ENCODE assay signal across 8 mouse cellular contexts in genomic region chr7:101450422-101451401, GRCm38 (mm10). TPM values are rescaled to one million over a fixed set of nuclear protein-coding genes. Genes with fewer than 3 reads are reported as not detected.
DNase-seq lines count a peak whose midpoint lies in the region; ATAC-seq and TF ChIP-seq lines count a peak whose summit lies in the region.

No protein-coding gene starts in this region.

- no peaks in the 10 kb centered on the region for H3K36me3 ChIP-seq in embryonic facial prominence, embryonic 15.5 days
- H3K36me3 ChIP-seq in heart, embryonic 11.5 days (ENCODE audit: control insufficient read depth, insufficient read depth, low read length) = no peaks in the 10 kb centered on the region
- H3K36me3 ChIP-seq in kidney, embryonic 15.5 days = no peaks in the 10 kb centered on the region

- peak; percentile 95 to 96 for DNase-seq in B cell, adult 2 months
- DNase-seq in liver = peak; percentile 80
- DNase-seq in monocyte, adult 2 months (ENCODE audit: low read depth in 1 of 2, low spot score in 2 of 2) = peak; percentile 67 to 87
- peak; percentile 78 for DNase-seq in spleen, postnatal 36 days (ENCODE audit: low spot score in 2 of 2)

- peaks cover 37% of the 10 kb centered on the region for H3K27me3 ChIP-seq in embryonic facial prominence, embryonic 15.5 days
- peaks cover 39% of the 10 kb centered on the region for H3K27me3 ChIP-seq in heart, embryonic 11.5 days (ENCODE audit: control insufficient read depth, insufficient read depth, low read length)
- peaks cover 25% of the 10 kb centered on the region for H3K27me3 ChIP-seq in kidney, embryonic 15.5 days

- peak; percentile 76 for ATAC-seq in embryonic facial prominence, embryonic 15.5 days (ENCODE audit: insufficient number of reproducible peaks, low FRiP score, low TSS enrichment, low read depth)
- ATAC-seq in heart, embryonic 11.5 days (replicated peaks; ENCODE audit: insufficient number of reproducible peaks, low FRiP score, low TSS enrichment) = peak; percentile 56
- ATAC-seq in kidney, embryonic 15.5 days (replicated peaks; ENCODE audit: low FRiP score) = peak; percentile 88

- peak overlapping the region; percentile 67 for H3K4me3 ChIP-seq in bone marrow macrophage, adult 2 months (ENCODE audit: insufficient read depth, low read length)
- H3K4me3 ChIP-seq in embryonic facial prominence, embryonic 15.5 days (replicated peaks) = peak overlapping the region; percentile 56
- H3K4me3 ChIP-seq in heart, embryonic 11.5 days (ENCODE audit: low read depth, low read length) = peak overlapping the region; percentile 57
- peak overlapping the region; percentile 54 for H3K4me3 ChIP-seq in kidney, embryonic 15.5 days (replicated peaks)

- TF ChIP-seq POLR2A in bone marrow macrophage, adult 2 months (IDR thresholded peaks at IDR 0.05; ENCODE audit: borderline replicate concordance, low read depth, low read length) = no peak

- no peaks in the 10 kb centered on the region for H3K9me3 ChIP-seq in embryonic facial prominence, embryonic 15.5 days (replicated peaks)
- H3K9me3 ChIP-seq in heart, embryonic 11.5 days (replicated peaks; ENCODE audit: control insufficient read depth, low read length) = no peaks in the 10 kb centered on the region
- no peaks in the 10 kb centered on the region for H3K9me3 ChIP-seq in kidney, embryonic 15.5 days (replicated peaks)

- H3K27ac ChIP-seq in bone marrow macrophage, adult 2 months (ENCODE audit: insufficient read depth, low read depth, low read length) = no peak overlapping the region
- no peak overlapping the region for H3K27ac ChIP-seq in embryonic facial prominence, embryonic 15.5 days (replicated peaks)
- H3K27ac ChIP-seq in heart, embryonic 11.5 days (ENCODE audit: low read depth, low read length) = no peak overlapping the region
- H3K27ac ChIP-seq in kidney, embryonic 15.5 days = no peak overlapping the region

- H3K4me2 ChIP-seq in embryonic facial prominence, embryonic 15.5 days (replicated peaks) = peak overlapping the region; percentile 96
- H3K4me2 ChIP-seq in heart, embryonic 11.5 days = peak overlapping the region; percentile 97
- peak overlapping the region; percentile 94 for H3K4me2 ChIP-seq in kidney, embryonic 15.5 days

- under 1% methylated on average over 61 of the region's 68 CpGs for WGBS in embryonic facial prominence, embryonic 15.5 days
- under 1% methylated on average over 66 of the region's 68 CpGs for WGBS in heart, embryonic 11.5 days (ENCODE audit: insufficient replicate concordance)
- WGBS in kidney, embryonic 15.5 days = under 1% methylated on average over 50 of the region's 68 CpGs

- peaks cover 19% of the 10 kb centered on the region for H3K4me1 ChIP-seq in bone marrow macrophage, adult 2 months (ENCODE audit: control insufficient read depth, insufficient read depth, low read length)
- H3K4me1 ChIP-seq in embryonic facial prominence, embryonic 15.5 days = peaks cover 4% of the 10 kb centered on the region; the same call in 1 of the 2 replicates
- no peaks in the 10 kb centered on the region for H3K4me1 ChIP-seq in heart, embryonic 11.5 days (ENCODE audit: control insufficient read depth, insufficient read depth, low read length)
- H3K4me1 ChIP-seq in kidney, embryonic 15.5 days = peaks cover 20% of the 10 kb centered on the region

- peak overlapping the region; percentile 21; the same call in 1 of the 2 replicates for H3K9ac ChIP-seq in embryonic facial prominence, embryonic 15.5 days
- H3K9ac ChIP-seq in heart, embryonic 11.5 days (ENCODE audit: low read depth, low read length) = peak overlapping the region; percentile 56; the same call in 1 of the 2 replicates
- peak overlapping the region; percentile 21 for H3K9ac ChIP-seq in kidney, embryonic 15.5 days

- peak; percentile 69 for TF ChIP-seq CTCF in bone marrow macrophage, adult 2 months (IDR thresholded peaks at IDR 0.05; ENCODE audit: low read depth, low read length)

RNA-seq across cellular contexts. Expression of gene Pde2a, which starts 29.2 kb away (rescaled TPM):
- 2.6 and 3.5 TPM in 2 replicates for polyA plus RNA-seq in bone marrow macrophage, adult 2 months (2012; ENCODE audit: insufficient read depth, insufficient read length, missing spikeins)
- polyA plus RNA-seq in embryonic facial prominence, embryonic 15.5 days (2015; fragmentation: Nextera tagmentation; extraction: Ambion mirVana) = 10.0 and 12.5 TPM in 2 replicates
- polyA plus RNA-seq in heart, embryonic 11.5 days (2014; fragmentation: Nextera tagmentation; extraction: Ambion mirVana) = 5.8 and 5.9 TPM in 2 replicates
- polyA plus RNA-seq in kidney, embryonic 15.5 days (2015; fragmentation: Nextera tagmentation; extraction: Ambion mirVana) = 37.3 and 39.5 TPM in 2 replicates

RNA-seq across cellular contexts. Expression of gene Gm45837, which starts 40.0 kb away (rescaled TPM):
- 8.7 and 11.2 TPM in 2 replicates for polyA plus RNA-seq in bone marrow macrophage, adult 2 months (2012; ENCODE audit: insufficient read depth, insufficient read length, missing spikeins)
- polyA plus RNA-seq in embryonic facial prominence, embryonic 15.5 days (2015; fragmentation: Nextera tagmentation; extraction: Ambion mirVana) = 3.4 and 9.6 TPM in 2 replicates
- polyA plus RNA-seq in heart, embryonic 11.5 days (2014; fragmentation: Nextera tagmentation; extraction: Ambion mirVana) = 0.89 TPM in 1 of 2 replicates, not detected in the other
- polyA plus RNA-seq in kidney, embryonic 15.5 days (2015; fragmentation: Nextera tagmentation; extraction: Ambion mirVana) = 0.14 and 0.21 TPM in 2 replicates
